In genomic region chr13:10630467-10630866, GRCm38 (mm10) we compare ENCODE assay signal across 21 mouse cellular contexts.
"Had no signal": no experiment of that assay in that cellular context is flagged by ENCODE, and none has a peak within 500 bp of the region (broad histone marks: within the 10 kb centered on the region; RNA-seq: fewer than 3 reads in every experiment).

No protein-coding gene starts in this region.

- ATAC-seq: liver, postnatal 0 days had no signal

- H3K9ac ChIP-seq: limb, embryonic 12.5 days; limb, embryonic 15.5 days; liver, embryonic 14.5 days; liver, postnatal 0 days; neural tube, embryonic 12.5 days; neural tube, embryonic 15.5 days had no signal

- H3K9me3 ChIP-seq: limb, embryonic 12.5 days; limb, embryonic 15.5 days; neural tube, embryonic 12.5 days; neural tube, embryonic 15.5 days had no signal

- H3K4me3 ChIP-seq: limb, embryonic 12.5 days; limb, embryonic 15.5 days; neural tube, embryonic 12.5 days; neural tube, embryonic 15.5 days had no signal

- H3K27me3 ChIP-seq: limb, embryonic 12.5 days; limb, embryonic 15.5 days; neural tube, embryonic 12.5 days; neural tube, embryonic 15.5 days had no signal

- H3K36me3 ChIP-seq: limb, embryonic 12.5 days; limb, embryonic 15.5 days; neural tube, embryonic 12.5 days; neural tube, embryonic 15.5 days had no signal

- H3K27ac ChIP-seq: limb, embryonic 12.5 days; limb, embryonic 15.5 days; liver, embryonic 14.5 days; neural tube, embryonic 12.5 days; neural tube, embryonic 15.5 days; stomach, postnatal 0 days had no signal

- H3K4me2 ChIP-seq: limb, embryonic 12.5 days; limb, embryonic 15.5 days; liver, embryonic 11.5 days; neural tube, embryonic 12.5 days; neural tube, embryonic 15.5 days had no signal

- H3K4me1 ChIP-seq: limb, embryonic 12.5 days; limb, embryonic 15.5 days; neural tube, embryonic 12.5 days; neural tube, embryonic 15.5 days had no signal

- DNase-seq: kidney, adult 18-20 months; kidney, adult 9 months; kidney, postnatal 14 days; kidney, postnatal 4 days; left cerebral cortex, postnatal 4 days; liver, postnatal 0 days; lung, postnatal 14 days; lung, postnatal 4 days; right cerebral cortex, adult 18-20 months; right cerebral cortex, postnatal 14 days; right cerebral cortex, postnatal 4 days; thymus, adult 2 months; thymus, postnatal 14 days; thymus, postnatal 4 days had no signal
